In the genomic region with DNA sequence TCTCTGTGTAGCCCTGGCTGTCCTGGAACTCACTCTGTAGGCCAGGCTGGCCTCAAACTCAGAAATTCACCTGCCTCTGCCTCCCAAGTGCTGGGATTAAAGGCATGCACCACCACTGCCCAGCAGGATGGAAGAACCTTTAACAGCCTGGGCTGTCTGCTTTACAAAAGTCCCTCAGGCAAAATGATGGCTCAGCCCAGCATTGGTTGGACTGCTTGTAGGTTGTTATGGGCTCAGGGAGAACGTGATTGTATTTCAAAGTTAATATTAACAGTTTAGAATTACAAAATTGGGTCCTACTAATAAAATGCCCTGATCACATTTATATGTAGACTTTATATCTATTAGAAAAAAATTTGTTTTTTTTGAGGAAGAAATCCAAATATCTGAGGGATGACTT, we compare ENCODE assay signal across 12 mouse cellular contexts. TPM values are rescaled to one million over a fixed set of nuclear protein-coding genes. Genes with fewer than 3 reads are reported as not detected.
DNase-seq lines count a peak whose midpoint lies in the region; ATAC-seq and TF ChIP-seq lines count a peak whose summit lies in the region.
"Not testable (repeated sequence)": the region's sequence is repeated elsewhere in the genome, so short reads cannot be mapped to it uniquely, and the experiment has no call there.
"Had no signal": no experiment of that assay in that cellular context is flagged by ENCODE, and none has a peak within 500 bp of the region (broad histone marks: within the 10 kb centered on the region; RNA-seq: fewer than 3 reads in every experiment).

No protein-coding gene starts in this region.

- not testable (repeated sequence) for TF ChIP-seq CTCF in liver, adult 2 months (IDR thresholded peaks at IDR 0.05; ENCODE audit: low read depth, low read length); liver, postnatal 0 days (IDR thresholded peaks at IDR 0.05; ENCODE audit: low read depth)

- 43% methylated on average over 1 of the region's 1 CpGs for WGBS in intestine, embryonic 15.5 days
- WGBS in intestine, embryonic 16.5 days, result 30% methylated on average over 1 of the region's 1 CpGs
- 12% methylated on average over 1 of the region's 1 CpGs for WGBS in liver, adult 2 months
- WGBS in liver, embryonic 15.5 days (ENCODE audit: insufficient replicate concordance), result 27% methylated on average over 1 of the region's 1 CpGs
- 46% methylated on average over 1 of the region's 1 CpGs for WGBS in liver, embryonic 16.5 days (ENCODE audit: insufficient replicate concordance)
- WGBS in liver, postnatal 0 days (ENCODE audit: insufficient replicate concordance), result 61% methylated on average over 1 of the region's 1 CpGs

- not testable (repeated sequence) for H3K9ac ChIP-seq in intestine, embryonic 15.5 days; intestine, embryonic 16.5 days (ENCODE audit: low read depth, low read length); liver, adult 2 months (ENCODE audit: low read depth, low read length); liver, embryonic 15.5 days; liver, embryonic 16.5 days (ENCODE audit: low read depth, low read length); liver, postnatal 0 days (replicated peaks)

- H3K4me3 ChIP-seq in intestine, embryonic 15.5 days (replicated peaks); intestine, embryonic 16.5 days (ENCODE audit: low read length); liver, adult 2 months (ENCODE audit: insufficient read depth, low read depth, low read length); liver, embryonic 15.5 days (replicated peaks); liver, embryonic 16.5 days (ENCODE audit: low read depth, low read length); liver, postnatal 0 days (ENCODE audit: low read depth, low read length): not testable (repeated sequence)

- H3K9me3 ChIP-seq in intestine, embryonic 15.5 days; intestine, embryonic 16.5 days (ENCODE audit: control insufficient read depth, low read length); liver, embryonic 15.5 days (replicated peaks); liver, embryonic 16.5 days (replicated peaks; ENCODE audit: control insufficient read depth, low read length); liver, postnatal 0 days (ENCODE audit: low read length): not testable (repeated sequence)

- not testable (repeated sequence) for H3K36me3 ChIP-seq in intestine, embryonic 15.5 days; intestine, embryonic 16.5 days (ENCODE audit: control insufficient read depth, insufficient read depth, low read length); liver, adult 2 months (ENCODE audit: control insufficient read depth, insufficient read depth, low read length); liver, embryonic 15.5 days (replicated peaks); liver, embryonic 16.5 days (ENCODE audit: control insufficient read depth, insufficient read depth); liver, postnatal 0 days (replicated peaks; ENCODE audit: insufficient read depth, low read length)

- peak; percentile 91 for DNase-seq in liver, adult 2 months (ENCODE audit: extremely low read depth, low read depth, low spot score)
- DNase-seq in liver, postnatal 0 days, result not testable (repeated sequence)

- peak; percentile 12; the same call in 1 of the 2 replicates for ATAC-seq in intestine, embryonic 15.5 days
- peak; percentile 24; the same call in 1 of the 2 replicates for ATAC-seq in intestine, embryonic 16.5 days
- not testable (repeated sequence) for ATAC-seq in liver, embryonic 15.5 days (ENCODE audit: insufficient read depth)
- ATAC-seq in liver, embryonic 16.5 days (ENCODE audit: low read depth), result peak; percentile 51; the same call in 1 of the 2 replicates
- peak; percentile 64 for ATAC-seq in liver, postnatal 0 days

- TF ChIP-seq POLR2A in liver, adult 2 months (IDR thresholded peaks at IDR 0.05; ENCODE audit: extremely low read depth, insufficient read depth, low read length), result not testable (repeated sequence)

- not testable (repeated sequence) for H3K79me2 ChIP-seq in liver, adult 2 months (ENCODE audit: control insufficient read depth, insufficient read depth, low read length)

- TF ChIP-seq EP300 in liver, postnatal 0 days (IDR thresholded peaks at IDR 0.05; ENCODE audit: low read depth), result not testable (repeated sequence)

- not testable (repeated sequence) for H3K27me3 ChIP-seq in intestine, embryonic 15.5 days (replicated peaks); intestine, embryonic 16.5 days (replicated peaks; ENCODE audit: control insufficient read depth, insufficient read depth, low read length); liver, adult 2 months (ENCODE audit: control insufficient read depth, insufficient read depth, low read length); liver, embryonic 15.5 days; liver, embryonic 16.5 days (ENCODE audit: control insufficient read depth, insufficient read depth, low read depth, low read length); liver, postnatal 0 days (ENCODE audit: insufficient read depth, low read length)

- H3K4me2 ChIP-seq in intestine, embryonic 15.5 days (replicated peaks); intestine, embryonic 16.5 days (ENCODE audit: low read depth, low read length); liver, embryonic 15.5 days; liver, embryonic 16.5 days (ENCODE audit: low read depth, low read length): not testable (repeated sequence)
- peak overlapping the region; percentile 22 for H3K4me2 ChIP-seq in liver, postnatal 0 days (ENCODE audit: low read depth, low read length)

- not testable (repeated sequence) for H3K27ac ChIP-seq in intestine, embryonic 15.5 days; intestine, embryonic 16.5 days (ENCODE audit: low read length)
- peak overlapping the region; percentile 77 for H3K27ac ChIP-seq in liver, adult 2 months (replicated peaks; ENCODE audit: insufficient read depth, low read depth, low read length)
- 0 out of 2 replicates have a peak overlapping the region, but pooled peaks have one; percentile 14 for H3K27ac ChIP-seq in liver, embryonic 15.5 days (replicated peaks)
- H3K27ac ChIP-seq in liver, embryonic 16.5 days (ENCODE audit: low read length), result 0 out of 2 replicates have a peak overlapping the region, but pooled peaks have one; percentile 30
- H3K27ac ChIP-seq in liver, postnatal 0 days (ENCODE audit: low read depth), result peak overlapping the region; percentile 79

- H3K4me1 ChIP-seq in intestine, embryonic 15.5 days (replicated peaks); intestine, embryonic 16.5 days (ENCODE audit: control insufficient read depth, insufficient read depth, low read length); liver, embryonic 15.5 days (replicated peaks); liver, embryonic 16.5 days (ENCODE audit: control insufficient read depth, low read depth, low read length); liver, postnatal 0 days (ENCODE audit: insufficient read depth): not testable (repeated sequence)
- H3K4me1 ChIP-seq in liver, adult 2 months (ENCODE audit: control insufficient read depth, insufficient read depth, low read length), result peaks cover 14% of the 10 kb centered on the region

RNA-seq across cellular contexts. Expression of a gene that starts 14.4 kb away (rescaled TPM):
- 35.3 and 36.6 TPM in 2 replicates for polyA plus RNA-seq in intestine, embryonic 15.5 days (2015; fragmentation: Nextera tagmentation; extraction: Ambion mirVana)
- polyA plus RNA-seq in intestine, embryonic 16.5 days (2015; fragmentation: Nextera tagmentation; extraction: Ambion mirVana), result 13.5 and 26.3 TPM in 2 replicates
- 83.6 and 84.2 TPM in 2 replicates for total RNA-seq in liver, adult 2 months (2014; rRNA removed)
- polyA plus RNA-seq in liver, adult 2 months (2012; rRNA removed), result 58.9 and 66.0 TPM in 2 replicates
- 16.0 and 18.8 TPM in 2 replicates for polyA plus RNA-seq in liver, embryonic 15.5 days (2015; fragmentation: Nextera tagmentation; extraction: Ambion mirVana)
- 13.2 and 15.3 TPM in 2 replicates for polyA plus RNA-seq in liver, embryonic 16.5 days (2015; fragmentation: Nextera tagmentation; extraction: Ambion mirVana)
- polyA plus RNA-seq in liver, postnatal 0 days (2015; fragmentation: Nextera tagmentation; extraction: Ambion mirVana), result 25.9 and 26.9 TPM in 2 replicates

RNA-seq across cellular contexts. Expression of a gene that starts 56.8 kb away (rescaled TPM):
- 20.6 and 21.7 TPM in 2 replicates for polyA plus RNA-seq in intestine, embryonic 15.5 days (2015; fragmentation: Nextera tagmentation; extraction: Ambion mirVana)
- polyA plus RNA-seq in intestine, embryonic 16.5 days (2015; fragmentation: Nextera tagmentation; extraction: Ambion mirVana), result 12.9 and 13.9 TPM in 2 replicates
- total RNA-seq in liver, adult 2 months (2014; rRNA removed), result 6.8 and 7.7 TPM in 2 replicates
- polyA plus RNA-seq in liver, adult 2 months (2012; rRNA removed), result 9.3 and 9.9 TPM in 2 replicates
- polyA plus RNA-seq in liver, embryonic 15.5 days (2015; fragmentation: Nextera tagmentation; extraction: Ambion mirVana), result 8.0 and 8.1 TPM in 2 replicates
- polyA plus RNA-seq in liver, embryonic 16.5 days (2015; fragmentation: Nextera tagmentation; extraction: Ambion mirVana), result 4.5 and 5.6 TPM in 2 replicates
- 5.9 and 7.7 TPM in 2 replicates for polyA plus RNA-seq in liver, postnatal 0 days (2015; fragmentation: Nextera tagmentation; extraction: Ambion mirVana)

RNA-seq across cellular contexts. Expression of a gene that starts 59.7 kb away (rescaled TPM):
- 0.37 and 0.39 TPM in 2 replicates for polyA plus RNA-seq in intestine, embryonic 15.5 days (2015; fragmentation: Nextera tagmentation; extraction: Ambion mirVana)
- polyA plus RNA-seq in intestine, embryonic 16.5 days (2015; fragmentation: Nextera tagmentation; extraction: Ambion mirVana), result 0.18 and 0.22 TPM in 2 replicates
- not detected in 2 replicates for total RNA-seq in liver, adult 2 months (2014; rRNA removed)
- not detected in 2 replicates for polyA plus RNA-seq in liver, adult 2 months (2012; rRNA removed)
- polyA plus RNA-seq in liver, embryonic 15.5 days (2015; fragmentation: Nextera tagmentation; extraction: Ambion mirVana), result not detected in 2 replicates
- polyA plus RNA-seq in liver, embryonic 16.5 days (2015; fragmentation: Nextera tagmentation; extraction: Ambion mirVana), result not detected in 2 replicates
- polyA plus RNA-seq in liver, postnatal 0 days (2015; fragmentation: Nextera tagmentation; extraction: Ambion mirVana), result not detected in 2 replicates
- total RNA-seq: CH12.LX, MEL had no signal
- polyA plus RNA-seq: C2C12; CD4-positive, CD25-positive, alpha-beta regulatory T cell, adult 4 months; G1E; Patski had no signal
